Mouse (Mus musculus) macrophage (primary cell): ENCODE data around the gene Camk2g. TPM values are rescaled to one million over a fixed set of nuclear protein-coding genes. Genes with fewer than 3 reads are reported as not detected.

ENCODE experiments used
- polyA plus RNA-seq: library from polyadenylated mRNA; stranded (reverse); fragments of 250-400 nt; gene quantifications from 3 replicates; pipeline ENCODE4 v1.2.4, GENCODE M21; 2018; ENCODE audit warnings: inconsistent platforms

Camk2g gene
- polyA plus RNA-seq, 1 experiment from 2014 or later, result 24.7 TPM

Other genes starting within 250 kb of the Camk2g start
- 39.2 to 44.9 TPM (median 43.1 TPM) in 3 replicates for gene Ppp3cb, start 247.5 kb downstream of the Camk2g start, polyA plus RNA-seq
- gene Usp54, start 153.0 kb downstream of the Camk2g start, polyA plus RNA-seq, result 2.2 to 2.9 TPM (median 2.5 TPM) in 3 replicates
- gene Myoz1, start 137.5 kb downstream of the Camk2g start, polyA plus RNA-seq, result 0.37 to 1.8 TPM (median 0.59 TPM) in 3 replicates
- gene Synpo2l, start 125.7 kb downstream of the Camk2g start, polyA plus RNA-seq, result not detected in 3 replicates
- 43.0 to 56.3 TPM (median 51.3 TPM) in 3 replicates for gene Sec24c, start 119.8 kb downstream of the Camk2g start, polyA plus RNA-seq
- gene Fut11, start 99.1 kb downstream of the Camk2g start, polyA plus RNA-seq, result 6.3 to 12.2 TPM (median 8.0 TPM) in 3 replicates
- 58.9 to 120 TPM (median 68.1 TPM) in 3 replicates for gene Chchd1, start 91.1 kb downstream of the Camk2g start, polyA plus RNA-seq
- 38.2 to 53.2 TPM (median 47.0 TPM) in 3 replicates for gene Zswim8, start 86.5 kb downstream of the Camk2g start, polyA plus RNA-seq
- 30.3 to 67.9 TPM (median 35.8 TPM) in 3 replicates for gene Ndst2, start 59.5 kb downstream of the Camk2g start, polyA plus RNA-seq
- gene Plau, start 42.6 kb upstream of the Camk2g start, polyA plus RNA-seq, result 44.2 to 693 TPM (median 52.7 TPM) in 3 replicates
- gene Vcl, start 135.3 kb upstream of the Camk2g start, polyA plus RNA-seq, result 14.0 to 27.3 TPM (median 15.5 TPM) in 3 replicates